In the genomic region with DNA sequence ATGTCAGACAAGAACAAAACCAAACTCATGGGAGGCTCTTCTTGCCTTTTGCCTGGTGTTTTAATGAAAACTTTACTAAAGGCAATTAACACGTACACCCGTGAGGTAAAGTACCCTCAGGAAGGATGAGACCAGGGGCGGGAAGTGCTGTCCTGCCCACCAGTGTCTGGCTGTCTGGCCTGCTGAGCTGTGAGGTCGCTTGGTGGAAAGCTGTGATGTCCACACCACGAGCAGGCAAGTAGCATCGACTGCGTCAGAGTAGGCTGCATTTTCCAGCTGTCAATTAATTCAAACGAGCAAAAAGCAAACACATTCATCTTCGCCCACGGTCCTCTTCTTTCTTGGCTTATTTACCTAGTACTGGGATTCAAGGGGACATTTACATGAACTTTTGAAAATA, we compare ENCODE assay signal across 28 mouse cellular contexts.
DNase-seq lines count a peak whose midpoint lies in the region; ATAC-seq lines count a peak whose summit lies in the region.
"Had no signal": no experiment of that assay in that cellular context is flagged by ENCODE, and none has a peak within 500 bp of the region (broad histone marks: within the 10 kb centered on the region; RNA-seq: fewer than 3 reads in every experiment).

No protein-coding gene starts in this region.

- no peak overlapping the region for H3K4me2 ChIP-seq in heart, embryonic 16.5 days (ENCODE audit: low read depth, low read length)
- no peak overlapping the region for H3K4me2 ChIP-seq in midbrain, embryonic 16.5 days (ENCODE audit: low read length)
- H3K4me2 ChIP-seq in midbrain, embryonic 14.5 days (ENCODE audit: low read length): no peak overlapping the region
- H3K4me2 ChIP-seq: embryonic facial prominence, embryonic 12.5 days; forebrain, embryonic 12.5 days; limb, embryonic 12.5 days; liver, embryonic 11.5 days; midbrain, embryonic 15.5 days; neural tube, embryonic 15.5 days had no signal

- peak overlapping the region; percentile 49 for H3K27ac ChIP-seq in heart, embryonic 16.5 days (ENCODE audit: low read length)
- no peak overlapping the region for H3K27ac ChIP-seq in midbrain, embryonic 16.5 days (ENCODE audit: low read length)
- H3K27ac ChIP-seq in midbrain, embryonic 14.5 days (replicated peaks; ENCODE audit: low read depth, low read length): no peak overlapping the region
- H3K27ac ChIP-seq in limb, embryonic 10.5 days: peak overlapping the region; percentile 31; the same call in 1 of the 2 replicates
- H3K27ac ChIP-seq: embryonic facial prominence, embryonic 12.5 days; forebrain, embryonic 12.5 days; heart, embryonic 10.5 days; hindbrain, postnatal 0 days; limb, embryonic 12.5 days; midbrain, embryonic 15.5 days; neural tube, embryonic 15.5 days had no signal

- DNase-seq in heart, adult 18-20 months: no peak
- DNase-seq in midbrain, embryonic 14.5 days: no peak
- no peak for DNase-seq in limb, embryonic 10.5 days (ENCODE audit: low spot score)
- DNase-seq in right cerebral cortex, postnatal 36 days (ENCODE audit: low spot score in 2 of 2): no peak
- no peak for DNase-seq in right cerebral cortex, adult 18-20 months
- DNase-seq: adrenal gland, adult 2 months; cerebellum, adult 11-12 months; cerebellum, postnatal 10 days; heart, postnatal 10 days; kidney, adult 11 months; kidney, postnatal 14 days; lung, adult 2 months; lung, postnatal 36 days had no signal

- H3K9me3 ChIP-seq in heart, embryonic 16.5 days (replicated peaks; ENCODE audit: control insufficient read depth, low read length): no peaks in the 10 kb centered on the region
- H3K9me3 ChIP-seq in midbrain, embryonic 16.5 days (replicated peaks; ENCODE audit: control insufficient read depth, low read length, poor library complexity, severe bottlenecking): no peaks in the 10 kb centered on the region
- no peaks in the 10 kb centered on the region for H3K9me3 ChIP-seq in midbrain, embryonic 14.5 days (ENCODE audit: control insufficient read depth, low read length)
- H3K9me3 ChIP-seq in limb, embryonic 10.5 days (replicated peaks): no peaks in the 10 kb centered on the region
- H3K9me3 ChIP-seq: embryonic facial prominence, embryonic 12.5 days; forebrain, embryonic 12.5 days; G1E; heart, embryonic 10.5 days; limb, embryonic 12.5 days; megakaryocyte, embryonic 14.5 days; midbrain, embryonic 15.5 days; neural tube, embryonic 15.5 days had no signal

- no peaks in the 10 kb centered on the region for H3K27me3 ChIP-seq in heart, embryonic 16.5 days (ENCODE audit: control insufficient read depth, insufficient read depth, low read length)
- no peaks in the 10 kb centered on the region for H3K27me3 ChIP-seq in midbrain, embryonic 16.5 days (ENCODE audit: control insufficient read depth, insufficient read depth, low read depth, low read length)
- H3K27me3 ChIP-seq in midbrain, embryonic 14.5 days (ENCODE audit: control insufficient read depth, insufficient read depth, low read length): no peaks in the 10 kb centered on the region
- no peaks in the 10 kb centered on the region for H3K27me3 ChIP-seq in limb, embryonic 10.5 days (ENCODE audit: low read depth, poor library complexity, severe bottlenecking)
- H3K27me3 ChIP-seq: embryonic facial prominence, embryonic 12.5 days; limb, embryonic 12.5 days; megakaryocyte, embryonic 14.5 days; midbrain, embryonic 15.5 days; neural tube, embryonic 15.5 days; Patski had no signal

- H3K4me3 ChIP-seq in heart, embryonic 16.5 days (ENCODE audit: low read length): no peak overlapping the region
- no peak overlapping the region for H3K4me3 ChIP-seq in midbrain, embryonic 16.5 days (ENCODE audit: low read depth, low read length)
- no peak overlapping the region for H3K4me3 ChIP-seq in midbrain, embryonic 14.5 days (replicated peaks; ENCODE audit: low read depth, low read length)
- no peak overlapping the region for H3K4me3 ChIP-seq in limb, embryonic 10.5 days
- H3K4me3 ChIP-seq: embryonic facial prominence, embryonic 12.5 days; erythroblast, embryonic 14.5 days; forebrain, embryonic 12.5 days; heart, embryonic 10.5 days; limb, embryonic 12.5 days; megakaryocyte, embryonic 14.5 days; midbrain, embryonic 15.5 days; neural tube, embryonic 15.5 days had no signal

- 71% methylated on average over 10 of the region's 10 CpGs for WGBS in heart, embryonic 16.5 days
- 60% methylated on average over 10 of the region's 10 CpGs for WGBS in midbrain, embryonic 16.5 days
- WGBS in midbrain, embryonic 14.5 days: 78% methylated on average over 10 of the region's 10 CpGs
- 63% methylated on average over 10 of the region's 10 CpGs for WGBS in limb, embryonic 10.5 days

- H3K4me1 ChIP-seq in heart, embryonic 16.5 days (ENCODE audit: control insufficient read depth, insufficient read depth, low read length): peaks cover 39% of the 10 kb centered on the region
- H3K4me1 ChIP-seq in midbrain, embryonic 16.5 days (ENCODE audit: control insufficient read depth, insufficient read depth, low read length): peaks cover 8% of the 10 kb centered on the region; the same call in 1 of the 2 replicates
- H3K4me1 ChIP-seq in midbrain, embryonic 14.5 days (ENCODE audit: control insufficient read depth, insufficient read depth, low read length): peaks cover 2% of the 10 kb centered on the region; the same call in 1 of the 2 replicates
- H3K4me1 ChIP-seq in limb, embryonic 10.5 days: peaks cover 96% of the 10 kb centered on the region

- H3K9ac ChIP-seq in heart, embryonic 16.5 days (ENCODE audit: low read length): no peak overlapping the region
- 0 out of 2 replicates have a peak overlapping the region, but pooled peaks have one; percentile 10 for H3K9ac ChIP-seq in midbrain, embryonic 16.5 days (ENCODE audit: low read depth, low read length)
- no peak overlapping the region for H3K9ac ChIP-seq in midbrain, embryonic 14.5 days (replicated peaks; ENCODE audit: low read length)
- H3K9ac ChIP-seq: embryonic facial prominence, embryonic 12.5 days; forebrain, embryonic 12.5 days; limb, embryonic 12.5 days; midbrain, embryonic 15.5 days; neural tube, embryonic 15.5 days had no signal

- H3K36me3 ChIP-seq in heart, embryonic 16.5 days (ENCODE audit: control insufficient read depth, insufficient read depth): no peaks in the 10 kb centered on the region
- no peaks in the 10 kb centered on the region for H3K36me3 ChIP-seq in midbrain, embryonic 16.5 days (ENCODE audit: control insufficient read depth, insufficient read depth, low read length)
- no peaks in the 10 kb centered on the region for H3K36me3 ChIP-seq in midbrain, embryonic 14.5 days (ENCODE audit: control insufficient read depth, insufficient read depth, low read length)
- H3K36me3 ChIP-seq in limb, embryonic 10.5 days: no peaks in the 10 kb centered on the region
- H3K36me3 ChIP-seq: embryonic facial prominence, embryonic 12.5 days; forebrain, embryonic 12.5 days; heart, embryonic 10.5 days; limb, embryonic 12.5 days; midbrain, embryonic 15.5 days; neural tube, embryonic 15.5 days had no signal

- no peak for ATAC-seq in heart, embryonic 16.5 days (replicated peaks; ENCODE audit: extremely low read depth, insufficient read depth, low FRiP score)
- ATAC-seq in midbrain, embryonic 16.5 days: no peak
- no peak for ATAC-seq in midbrain, embryonic 14.5 days (ENCODE audit: low FRiP score, low TSS enrichment)
- peak; percentile 32 for ATAC-seq in CD4-positive, CD25-positive, alpha-beta regulatory T cell, adult 4 months
- ATAC-seq: hindbrain, postnatal 0 days; midbrain, embryonic 15.5 days; Patski had no signal

Comparison
In these comparisons a context has a peak if more than half of its experiments do, and no peak if none do; other contexts are left out.
1. H3K27ac ChIP-seq: peak in heart, embryonic 16.5 days (single experiment) and limb, embryonic 10.5 days (single experiment); none in midbrain, embryonic 16.5 days (single experiment) and midbrain, embryonic 14.5 days (single experiment).